Mouse (Mus musculus) limb, embryonic 12.5 days (tissue): Measurements from ENCODE around the gene Sowaha. TPM values are rescaled to one million over a fixed set of nuclear protein-coding genes. Genes with fewer than 3 reads are reported as not detected.

Source experiments
- ATAC-seq: fragments of 200-750 bp; cut with Nextera tagmentation; 2 replicates; pipeline ENCODE4 v1.8.0; 2017; ENCODE audit warnings: low read depth, moderate TSS enrichment; ENCODE audit not compliant: insufficient number of reproducible peaks, insufficient read depth, low FRiP score, low TSS enrichment
- H3K27ac ChIP-seq: fragments of 300-500 bp; sonication (generic); 2 replicates; pipeline ENCODE4 v1.5.1; 2016; ENCODE audit warnings: mild to moderate bottlenecking, moderate library complexity
- H3K27me3 ChIP-seq: fragments of 300-500 bp; sonication (generic); 2 replicates; pipeline ENCODE4 v1.6.1; 2016; ENCODE audit warnings: mild to moderate bottlenecking, moderate library complexity
- H3K36me3 ChIP-seq: fragments of 300-500 bp; sonication (generic); 2 replicates; pipeline ENCODE4 v1.6.1; 2016; ENCODE audit warnings: mild to moderate bottlenecking, moderate library complexity
- H3K4me1 ChIP-seq: fragments of 300-500 bp; sonication (generic); replicated peaks from 2 replicates; pipeline ENCODE4 v1.6.1; 2016
- H3K4me2 ChIP-seq: fragments of 300-500 bp; sonication (generic); 2 replicates; pipeline ENCODE4 v1.6.1; 2016; ENCODE audit warnings: mild to moderate bottlenecking, moderate library complexity
- H3K4me3 ChIP-seq: fragments of 300-500 bp; sonication (generic); replicated peaks from 2 replicates; pipeline ENCODE4 v1.5.1; 2016; ENCODE audit warnings: mild to moderate bottlenecking
- H3K9ac ChIP-seq: fragments of 300-500 bp; sonication (generic); replicated peaks from 2 replicates; pipeline ENCODE4 v1.6.1; 2016; ENCODE audit warnings: mild to moderate bottlenecking, moderate library complexity
- H3K9me3 ChIP-seq: fragments of 300-500 bp; sonication (generic); 2 replicates; pipeline ENCODE4 v1.6.1; 2016; ENCODE audit warnings: mild to moderate bottlenecking, moderate library complexity
- WGBS: fragments of 180-500 bp; shearing (Covaris S2); methylation state at CpG from one replicate; pipeline ENCODE4 v1.1.7; 2016; 5-methylcytosine and 5-hydroxymethylcytosine counted together
- polyA plus RNA-seq: library from polyadenylated mRNA; unstranded; fragments of >200 nt; fragmentation: Nextera tagmentation; extraction: Ambion mirVana; gene quantifications from 2 replicates; pipeline ENCODE4 v1.2.1, GENCODE M21; 2016

Sowaha gene
- polyA plus RNA-seq, 1 experiment from 2014 or later: 0.24 TPM

DNA sequence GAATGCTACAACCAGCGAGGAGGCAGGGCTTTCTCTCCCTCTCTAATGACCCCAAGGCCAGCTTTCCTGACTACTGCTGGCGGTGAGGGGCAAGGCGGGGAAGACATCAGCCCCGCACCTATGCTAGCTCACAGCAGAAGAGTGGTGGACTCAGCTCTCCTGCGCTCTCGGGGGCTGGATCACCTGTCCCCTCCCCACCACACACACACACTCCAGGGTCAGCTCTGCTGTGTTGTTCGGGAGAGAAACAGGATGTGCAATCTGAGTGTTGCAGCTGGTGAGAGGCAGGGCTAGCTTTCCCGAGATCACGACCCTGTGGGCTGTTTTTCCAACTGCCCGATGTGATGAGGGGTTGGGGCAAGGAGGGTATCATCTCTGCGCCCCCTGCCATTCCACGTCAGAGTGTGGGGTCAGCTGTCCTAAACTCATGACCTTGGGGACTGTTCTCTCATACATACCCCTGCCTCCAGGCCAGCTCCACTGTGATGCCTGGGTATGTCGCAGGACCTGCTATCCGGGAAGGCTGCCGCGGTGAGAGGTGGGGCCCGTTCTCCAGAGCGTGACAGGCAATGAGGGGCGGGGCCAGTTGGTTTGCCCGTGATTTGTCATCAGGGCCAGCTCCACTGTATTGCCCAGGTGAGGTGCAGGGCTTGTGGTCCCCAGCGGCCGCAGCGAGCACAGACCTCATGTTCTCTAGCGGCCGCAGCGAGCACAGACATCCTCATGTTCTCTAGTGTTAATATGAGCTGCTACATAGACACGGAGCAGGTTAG is 6.9 kb upstream of the Sowaha start:
- no peaks in the 10 kb centered on the region for H3K36me3 ChIP-seq
- H3K4me1 ChIP-seq: peaks cover 17% of the 10 kb centered on the region
- H3K27ac ChIP-seq: no peak overlapping the region
- ATAC-seq: peak; percentile 64
- no peak overlapping the region for H3K9ac ChIP-seq
- H3K4me2 ChIP-seq: peak overlapping the region; percentile 57
- H3K4me3 ChIP-seq: peak overlapping the region; percentile 30
- 0 out of 2 replicates have a peak, but pooled peaks cover 4% of the 10 kb centered on the region for H3K9me3 ChIP-seq
- peaks cover 35% of the 10 kb centered on the region for H3K27me3 ChIP-seq
- WGBS: 6% methylated on average over 27 of the region's 27 CpGs

DNA sequence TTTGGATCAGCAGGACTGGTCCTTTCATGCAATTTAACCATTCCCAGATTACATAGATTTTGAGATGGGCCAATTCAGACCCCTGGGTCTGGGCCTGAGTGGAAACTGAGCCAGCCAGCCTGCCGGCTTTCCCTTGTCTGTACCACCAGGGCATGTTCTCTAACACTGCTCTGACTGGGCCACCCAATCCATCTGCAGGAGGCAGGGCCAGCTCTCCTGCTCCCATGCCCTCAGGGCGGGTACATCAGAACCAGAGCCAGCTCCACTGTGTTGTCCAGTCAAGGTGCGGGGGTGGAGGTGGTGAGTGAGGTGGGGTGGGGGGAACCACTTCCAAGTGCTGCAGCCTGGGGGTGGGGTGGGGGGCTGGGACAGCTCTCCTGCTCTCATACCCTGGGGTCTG is 6.3 kb upstream of the Sowaha start:
- Histone ChIP-seq H3K36me3 (no peaks in the 10 kb centered on the region), H3K9ac (no peak overlapping the region), H3K27me3 (peaks cover 42% of the 10 kb centered on the region), H3K4me2 (peak overlapping the region; percentile 57; the same call in 1 of the 2 replicates), H3K4me3 (no peak overlapping the region), H3K27ac (no peak overlapping the region), H3K4me1 (peaks cover 14% of the 10 kb centered on the region), H3K9me3 (0 out of 2 replicates have a peak, but pooled peaks cover 4% of the 10 kb centered on the region)
- 46% methylated on average over 3 of the region's 3 CpGs for WGBS
- ATAC-seq: no peak

DNA sequence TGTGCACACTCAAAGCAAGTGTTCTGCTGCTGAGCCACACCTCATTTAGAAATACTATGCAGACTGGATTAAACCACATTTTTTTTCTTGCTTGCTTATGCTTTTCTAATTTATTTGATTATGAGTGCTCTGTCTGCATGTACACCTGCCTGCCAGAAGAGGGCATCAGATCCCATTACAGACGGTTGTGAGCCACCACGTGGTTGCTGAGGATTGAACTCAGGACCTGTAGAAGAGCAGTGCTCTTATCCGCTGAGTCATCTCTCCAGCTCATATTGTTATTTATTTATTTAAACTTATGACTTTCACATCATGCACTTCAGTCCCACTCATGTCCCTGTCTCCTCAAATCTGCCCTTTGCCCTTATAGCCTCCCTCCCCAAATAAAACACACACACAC is 5.6 kb upstream of the Sowaha start:
- Histone ChIP-seq H3K4me2 (no peak overlapping the region), H3K9ac (no peak overlapping the region), H3K27ac (no peak overlapping the region), H3K4me1 (peaks cover 14% of the 10 kb centered on the region), H3K36me3 (no peaks in the 10 kb centered on the region), H3K4me3 (no peak overlapping the region), H3K9me3 (0 out of 2 replicates have a peak, but pooled peaks cover 4% of the 10 kb centered on the region), H3K27me3 (peaks cover 48% of the 10 kb centered on the region)
- WGBS: 45% methylated on average over 3 of the region's 3 CpGs
- ATAC-seq: no peak

DNA sequence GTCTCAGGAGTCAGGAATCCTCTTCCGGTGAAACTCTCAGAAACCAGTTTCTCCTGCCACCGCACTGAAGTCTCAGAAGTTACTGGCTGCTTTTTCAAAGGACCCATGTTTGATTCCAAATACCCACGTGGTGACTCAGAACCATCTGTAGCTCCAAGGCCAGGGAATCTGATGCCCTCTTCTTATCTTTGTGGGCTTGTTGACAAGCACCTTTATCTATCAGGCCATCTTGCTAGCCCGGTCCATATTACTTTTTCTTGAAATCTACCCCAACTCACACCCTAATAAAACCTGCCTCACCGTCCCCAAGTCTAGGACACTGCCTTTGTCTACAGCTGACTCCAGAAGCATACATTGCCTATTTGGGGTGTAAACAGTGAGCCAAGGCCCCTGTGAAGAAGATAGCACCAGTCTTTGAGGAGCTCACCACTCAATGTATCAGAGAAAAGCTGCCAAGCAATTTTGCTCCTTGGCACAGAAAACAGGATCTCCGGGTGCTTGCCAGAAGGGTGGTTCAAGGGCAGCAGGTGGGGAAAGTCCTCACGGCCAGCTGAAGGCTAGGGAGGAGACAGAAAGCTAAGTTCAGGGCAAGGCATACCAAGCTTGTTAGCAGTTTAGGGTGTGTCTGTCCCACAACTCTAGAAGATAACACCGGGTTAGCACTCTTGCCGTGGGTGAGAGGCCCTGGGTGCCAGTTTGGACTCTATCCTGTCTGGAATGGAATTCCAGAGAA is 3.3 kb upstream of the Sowaha start:
- H3K4me3 ChIP-seq: no peak overlapping the region

DNA sequence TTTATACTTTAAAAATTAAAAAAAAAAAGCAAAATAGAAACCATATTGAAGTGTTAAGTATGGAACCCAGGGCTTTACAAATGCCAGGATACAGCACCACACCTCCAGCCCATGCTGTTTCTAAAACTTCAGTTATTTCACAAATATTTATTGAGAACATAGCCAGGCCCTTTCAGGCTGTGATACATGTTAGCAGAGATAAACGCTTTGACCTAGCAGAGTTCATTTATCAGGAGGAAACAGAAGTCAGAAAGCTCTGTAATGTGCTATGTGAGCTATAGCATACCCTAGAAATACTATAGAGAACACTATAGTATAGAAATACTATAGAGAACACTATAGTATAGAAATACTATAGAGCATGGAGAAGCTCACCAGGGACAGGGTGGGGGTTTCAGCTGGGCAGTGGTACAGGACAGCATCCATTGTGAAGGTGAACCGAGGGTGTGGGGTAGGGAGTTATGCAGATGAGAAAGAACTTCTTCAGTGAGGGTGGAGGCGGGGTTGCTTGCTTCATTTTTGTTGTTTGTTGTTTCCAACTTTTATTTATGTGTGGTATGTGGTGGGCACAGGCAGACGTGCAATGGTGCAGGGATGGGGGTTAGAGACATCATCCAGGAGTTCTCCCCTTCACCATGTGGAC is 1.1 kb upstream of the Sowaha start:
- Histone ChIP-seq H3K4me1 (peaks cover 18% of the 10 kb centered on the region), H3K27ac (no peak overlapping the region), H3K27me3 (peaks cover 68% of the 10 kb centered on the region), H3K4me2 (no peak overlapping the region), H3K9me3 (0 out of 2 replicates have a peak, but pooled peaks cover 4% of the 10 kb centered on the region), H3K4me3 (no peak overlapping the region), H3K9ac (no peak overlapping the region), H3K36me3 (no peaks in the 10 kb centered on the region)
- no peak for ATAC-seq
- WGBS: 67% methylated on average over 4 of the region's 4 CpGs

More for the DNA sequence above, 3.3 kb upstream of the Sowaha start:
- ATAC-seq: no peak
- no peak overlapping the region for H3K4me2 ChIP-seq
- H3K4me1 ChIP-seq: peaks cover 31% of the 10 kb centered on the region
- H3K9me3 ChIP-seq: 0 out of 2 replicates have a peak, but pooled peaks cover 4% of the 10 kb centered on the region
- no peak overlapping the region for H3K27ac ChIP-seq
- H3K36me3 ChIP-seq: no peaks in the 10 kb centered on the region
- H3K9ac ChIP-seq: no peak overlapping the region
- peaks cover 72% of the 10 kb centered on the region for H3K27me3 ChIP-seq
- 77% methylated on average over 9 of the region's 9 CpGs for WGBS

DNA sequence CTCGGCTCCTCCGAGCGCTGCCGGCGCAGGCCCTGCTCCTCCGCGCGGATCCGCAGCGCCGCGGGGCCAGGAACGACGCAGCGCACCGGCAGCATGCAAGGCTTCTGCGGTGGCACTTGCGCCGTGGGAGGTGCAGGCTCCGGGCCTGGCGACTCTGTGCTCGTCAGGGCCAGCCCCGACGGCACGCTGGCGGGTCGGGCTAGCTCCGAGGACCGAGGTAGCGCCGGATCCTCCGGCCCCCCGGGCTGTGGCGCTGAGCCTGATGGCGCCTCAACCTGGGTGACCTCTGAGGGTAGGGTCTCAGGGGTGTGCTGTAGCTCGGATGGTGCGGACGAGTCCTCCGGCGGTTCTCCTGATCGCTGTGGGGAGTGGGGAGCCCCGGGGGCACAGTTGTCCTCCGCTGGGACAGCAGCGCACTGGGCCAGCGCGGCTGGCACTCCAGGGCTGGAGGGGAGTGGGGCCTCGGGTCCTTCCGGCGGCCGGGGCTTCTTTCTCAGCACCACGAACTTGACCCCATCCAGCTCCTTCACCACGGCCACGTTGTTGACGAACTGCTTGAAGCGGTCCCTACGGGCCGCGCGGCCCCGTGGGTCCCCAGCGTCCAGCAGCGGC is 797 bp downstream of the Sowaha start:
- Histone ChIP-seq H3K4me3 (peak overlapping the region; percentile 49), H3K27me3 (peaks cover 82% of the 10 kb centered on the region), H3K27ac (no peak overlapping the region), H3K9me3 (no peaks in the 10 kb centered on the region), H3K4me1 (peaks cover 18% of the 10 kb centered on the region), H3K4me2 (peak overlapping the region; percentile 79), H3K9ac (peak overlapping the region; percentile 45; the same call in 1 of the 2 replicates), H3K36me3 (no peaks in the 10 kb centered on the region)
- WGBS: 1% methylated on average over 62 of the region's 62 CpGs
- ATAC-seq: peak; percentile 57; the same call in 1 of the 2 replicates

DNA sequence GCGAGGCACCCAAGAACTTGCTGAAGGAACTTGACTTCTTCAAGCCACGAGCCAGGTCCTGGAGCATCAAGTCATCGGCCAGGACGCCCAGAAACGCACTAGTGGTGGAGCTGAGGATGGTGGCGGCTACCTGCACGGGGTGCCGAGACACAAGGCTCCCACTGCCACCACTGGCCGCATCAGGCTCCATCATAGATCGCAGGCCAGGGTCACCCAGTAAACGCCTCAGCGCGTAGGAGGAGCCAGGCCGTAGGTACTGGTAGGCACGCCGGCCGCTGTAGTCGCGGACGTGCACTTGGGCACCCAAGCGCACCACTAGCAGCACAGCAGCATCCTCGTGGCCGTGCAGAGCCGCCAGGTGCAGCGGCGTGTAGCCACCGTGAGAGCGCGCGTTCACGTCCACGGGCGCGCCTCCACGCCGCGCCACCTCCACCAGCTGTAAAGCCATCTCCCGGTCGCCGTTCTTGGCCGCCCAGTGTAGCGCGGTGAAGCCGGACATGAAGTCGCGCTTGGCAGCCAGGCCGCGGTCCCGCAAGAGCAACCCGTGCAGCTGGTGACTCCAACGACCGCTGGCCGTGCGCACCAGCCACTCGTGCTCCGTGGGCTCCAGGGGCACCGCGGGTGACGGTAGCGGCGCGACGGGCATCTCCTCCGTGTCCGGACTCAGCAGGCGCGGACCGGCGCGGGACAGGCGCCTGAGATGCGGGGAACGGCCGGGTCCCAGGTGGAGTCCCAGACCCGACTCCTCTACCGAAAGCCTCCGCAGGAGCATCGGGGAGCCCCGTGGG is 1.5 kb downstream of the Sowaha start:
- 7% methylated on average over 79 of the region's 79 CpGs for WGBS
- Histone ChIP-seq H3K27ac (no peak overlapping the region), H3K4me2 (peak overlapping the region; percentile 79), H3K36me3 (no peaks in the 10 kb centered on the region), H3K4me3 (peak overlapping the region; percentile 49), H3K9me3 (no peaks in the 10 kb centered on the region), H3K9ac (peak overlapping the region; percentile 38; the same call in 1 of the 2 replicates), H3K4me1 (peaks cover 18% of the 10 kb centered on the region), H3K27me3 (peaks cover 85% of the 10 kb centered on the region)
- ATAC-seq: peak; percentile 28; the same call in 1 of the 2 replicates

DNA sequence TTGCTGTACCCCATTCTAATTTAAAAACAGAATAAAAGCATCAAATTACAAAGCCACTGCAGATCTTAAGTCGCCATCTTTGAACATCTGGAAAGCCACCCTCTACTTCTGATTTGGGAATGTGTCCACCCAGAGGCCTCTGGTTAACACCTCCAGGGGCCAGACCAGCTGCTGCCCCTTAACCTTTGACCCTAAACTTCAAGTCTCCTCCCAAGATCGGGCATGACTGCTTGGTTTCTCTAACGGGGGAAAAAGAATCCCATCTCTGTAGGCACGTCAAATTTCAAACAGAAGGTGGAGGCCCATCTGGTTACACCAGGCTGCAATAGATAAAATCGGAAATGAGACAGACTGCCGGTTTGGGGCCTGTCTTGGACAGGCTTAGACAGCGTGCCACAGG is 2.2 kb downstream of the Sowaha start:
- Histone ChIP-seq H3K27ac (no peak overlapping the region), H3K9me3 (no peaks in the 10 kb centered on the region), H3K4me3 (no peak overlapping the region), H3K27me3 (peaks cover 81% of the 10 kb centered on the region), H3K4me2 (no peak overlapping the region), H3K36me3 (no peaks in the 10 kb centered on the region), H3K4me1 (peaks cover 18% of the 10 kb centered on the region), H3K9ac (no peak overlapping the region)
- no peak for ATAC-seq
- 16% methylated on average over 7 of the region's 7 CpGs for WGBS

DNA sequence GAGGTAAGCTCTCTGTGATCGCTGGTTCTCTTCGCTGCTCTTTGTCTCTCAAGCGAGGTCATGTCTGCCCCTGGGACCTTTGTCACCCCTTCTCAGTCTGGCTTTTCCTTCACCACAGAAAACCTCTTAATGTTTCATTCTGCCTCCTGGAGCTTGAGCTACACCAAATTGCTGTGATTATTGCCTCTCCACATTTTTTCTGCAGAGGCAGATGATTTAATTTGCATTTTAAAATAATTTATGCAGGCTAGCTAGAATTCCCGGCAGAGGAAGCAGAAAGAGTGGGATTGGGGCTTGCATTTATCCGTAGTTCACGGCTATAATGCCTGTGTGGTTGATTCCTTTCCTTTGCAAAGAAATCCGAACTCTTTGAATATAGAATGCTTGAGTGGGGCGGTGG is 4.5 kb downstream of the Sowaha start:
- Histone ChIP-seq H3K27ac (no peak overlapping the region), H3K27me3 (peaks cover 74% of the 10 kb centered on the region), H3K36me3 (no peaks in the 10 kb centered on the region), H3K4me3 (no peak overlapping the region), H3K9me3 (no peaks in the 10 kb centered on the region), H3K4me1 (peaks cover 26% of the 10 kb centered on the region), H3K9ac (no peak overlapping the region), H3K4me2 (no peak overlapping the region)
- 39% methylated on average over 8 of the region's 8 CpGs for WGBS
- ATAC-seq: no peak

DNA sequence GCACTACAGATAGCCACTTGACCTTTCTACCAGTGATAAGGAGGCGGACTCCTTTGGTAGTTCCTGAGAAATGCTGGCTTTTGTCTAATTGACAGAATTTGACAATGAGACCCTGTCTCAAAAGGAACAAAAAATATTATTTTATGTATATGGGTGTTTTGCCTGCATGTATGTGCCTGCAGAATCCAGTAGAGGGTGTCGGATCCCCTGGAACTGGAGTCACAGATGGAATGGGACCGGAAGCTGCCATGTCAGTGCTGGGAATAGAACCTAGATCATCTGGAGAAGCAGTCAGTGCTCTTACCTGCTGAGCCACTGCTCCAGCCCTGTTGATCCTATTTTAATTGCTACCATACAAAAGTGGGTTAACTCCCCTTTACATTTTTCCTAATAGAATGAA is 7.4 kb downstream of the Sowaha start:
- Histone ChIP-seq H3K4me2 (no peak overlapping the region), H3K9ac (no peak overlapping the region), H3K27ac (no peak overlapping the region), H3K4me3 (no peak overlapping the region), H3K27me3 (peaks cover 52% of the 10 kb centered on the region), H3K36me3 (no peaks in the 10 kb centered on the region), H3K9me3 (no peaks in the 10 kb centered on the region), H3K4me1 (peaks cover 14% of the 10 kb centered on the region)
- no peak for ATAC-seq
- WGBS: 78% methylated on average over 3 of the region's 3 CpGs
